Mouse (Mus musculus) cerebellum, adult 8-10 months (tissue): ENCODE measurements around the gene Gm13691.
"Not testable (repeated sequence)": the region's sequence is repeated elsewhere in the genome, so short reads cannot be mapped to it uniquely, and the experiment has no call there.

Source experiments
- DNase-seq: peaks from one replicate; pipeline ENCODE4 v3.0.0; 2022

Gene Gm13691

GRCm38 (mm10) chr2:84037304-84037703, 47.0 kb downstream of the Gm13691 start:
- DNase-seq = no peak

DNA sequence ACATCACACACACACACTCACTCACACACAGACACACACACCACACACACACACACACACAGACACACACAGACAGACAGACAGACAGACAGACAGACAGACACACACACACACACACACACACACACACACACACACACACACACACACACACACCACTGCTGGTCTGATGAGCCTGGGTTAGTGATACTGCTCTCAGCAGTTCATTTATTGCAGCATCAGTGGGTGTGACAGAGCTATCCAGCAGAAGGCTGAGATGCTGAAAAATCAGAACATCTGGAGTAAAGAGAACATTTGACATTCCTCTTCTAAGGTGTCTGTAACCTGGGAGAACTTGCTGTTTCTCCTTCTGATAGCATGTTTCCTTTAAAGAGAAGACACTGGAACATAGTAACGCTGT, 47.6 kb downstream of the Gm13691 start:
- DNase-seq = not testable (repeated sequence)

DNA sequence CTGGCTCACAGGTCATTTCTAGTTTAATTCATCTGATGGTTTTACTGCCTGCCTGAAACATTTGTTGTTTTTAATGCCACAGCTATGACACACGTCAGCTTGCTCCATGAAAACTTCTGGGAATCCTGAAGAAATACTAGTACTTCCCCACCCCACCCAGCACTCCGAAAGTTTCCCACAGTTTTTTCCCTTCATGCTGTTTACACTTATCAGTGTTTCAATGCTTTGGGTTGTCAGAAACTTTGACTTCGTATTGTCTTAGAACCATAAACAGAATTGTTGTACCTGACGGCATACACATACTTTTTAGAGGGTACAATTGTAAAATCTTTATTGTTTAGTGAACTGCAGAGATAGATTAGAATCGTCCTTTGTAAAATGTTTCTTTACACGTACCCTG, 48.9 kb downstream of the Gm13691 start:
- no peak for DNase-seq
